Mouse (Mus musculus): ENCODE measurements around the gene Ccdc142.

DNA sequence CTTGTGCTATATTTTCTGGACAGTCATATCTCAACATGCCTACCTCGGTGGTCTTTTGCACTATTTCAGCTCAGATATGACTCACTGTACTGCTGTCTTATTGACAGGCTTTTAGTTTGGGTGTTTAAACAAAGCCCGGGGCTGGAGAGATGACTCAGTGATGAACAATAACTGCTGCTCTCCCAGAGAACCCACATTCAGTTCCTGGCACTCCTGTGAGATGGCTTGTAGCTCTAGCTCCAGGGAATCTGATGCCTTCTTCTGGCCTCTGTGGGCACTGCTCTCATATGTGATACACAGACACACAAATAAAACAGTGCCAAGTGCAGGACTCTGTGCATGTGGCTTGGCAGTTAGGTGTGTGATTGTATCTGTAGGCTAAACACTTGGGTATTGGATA lies 43.8 kb downstream of the Ccdc142 start:
- TF ChIP-seq CTCF (IDR thresholded peaks at IDR 0.05; ENCODE audit: low read depth, low read length) (no peak), TAL1 (conservative IDR thresholded peaks at IDR 0.05; ENCODE audit: low read depth, low read length) (no peak)
